Mouse (Mus musculus) neutrophil, adult 59 days (primary cell): ENCODE data around the gene Erg. TPM values are rescaled to one million over a fixed set of nuclear protein-coding genes. Genes with fewer than 3 reads are reported as not detected.

Experiments used
- total RNA-seq, 2 experiments: library from RNA; stranded (reverse); gene quantifications; 1 replicate in 1 of 2; 2 replicates in 1 of 2; pipeline ENCODE4 v1.2.4; 2023

Erg gene
- total RNA-seq: 10 to 100 TPM; 31.7 to 44.7 TPM

GRCm38 (mm10) chr16:95586311-95586602, at the start of gene Erg:
TSS of gene Erg (minus strand) at chr16:95586593.

Other genes with a start within 250 kb of the Erg start
- gene Ets2, start 115.5 kb upstream of the Erg start, total RNA-seq: 100 to 1,000 TPM; 229 to 257 TPM